Mouse (Mus musculus) gastrocnemius, postnatal 36 days (tissue): ENCODE measurements around the gene Triobp. TPM values are rescaled to one million over a fixed set of nuclear protein-coding genes. Genes with fewer than 3 reads are reported as not detected.
"Not testable (repeated sequence)": the region's sequence is repeated elsewhere in the genome, so short reads cannot be mapped to it uniquely, and the experiment has no call there.

Experiments
- DNase-seq, 2 experiments: peaks; one replicate each; pipeline ENCODE4 v3.0.0; 2022
- intact Hi-C: fragments of 180-260 bp; cut with DNase I; formaldehyde crosslinking; loops from one replicate; pipeline ENCODE4 v1.15.1; 2025
- total RNA-seq, 2 experiments: library from RNA; stranded (reverse); gene quantifications; 2 replicates each; pipeline ENCODE4 v1.2.3; 2021

Gene Triobp
- total RNA-seq, 2 experiments from 2014 or later: 35.6 to 42.3 TPM

DNA sequence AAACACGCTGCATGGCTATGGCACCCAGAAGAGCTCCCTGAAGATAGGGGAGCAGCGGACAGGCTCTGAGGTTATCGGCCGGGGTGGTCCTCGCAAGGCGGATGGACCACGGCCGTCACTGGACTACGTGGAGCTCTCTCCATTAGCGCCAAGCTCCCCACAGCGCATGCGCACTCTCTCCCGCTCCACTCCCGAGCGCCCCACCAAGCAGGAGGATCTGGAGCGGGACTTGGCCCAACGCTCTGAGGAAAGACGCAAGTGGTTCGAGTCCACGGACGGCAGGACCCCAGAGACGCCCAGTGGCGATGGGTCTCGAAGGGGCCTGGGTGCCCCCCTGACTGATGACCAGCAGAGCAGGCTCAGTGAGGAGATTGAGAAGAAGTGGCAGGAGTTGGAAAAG lies 45.4 kb downstream of the Triobp start:
- intact Hi-C loops: no loop called here
- DNase-seq: no peak

DNA sequence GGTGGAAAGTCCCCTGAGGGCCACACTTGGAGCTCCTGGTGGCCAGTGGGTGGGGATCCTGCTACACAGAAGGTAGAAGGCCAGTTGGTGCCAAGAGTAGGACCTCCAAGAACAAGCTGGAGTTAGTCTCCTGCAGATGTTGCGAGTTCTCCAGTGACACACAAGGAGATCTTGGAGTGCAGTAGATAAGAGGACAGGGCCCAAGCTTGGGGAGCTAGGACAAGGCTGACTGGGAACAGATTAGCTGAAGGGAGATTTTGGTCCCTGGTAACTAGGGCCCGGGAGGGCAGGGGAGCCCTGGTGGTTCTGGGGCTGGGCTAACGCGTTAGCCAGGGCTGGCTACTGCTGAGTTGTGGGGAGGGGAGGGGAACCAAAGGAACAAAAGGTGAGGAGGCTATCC lies 48.4 kb downstream of the Triobp start:
- no peak for DNase-seq
- intact Hi-C loops: no loop called here

DNA sequence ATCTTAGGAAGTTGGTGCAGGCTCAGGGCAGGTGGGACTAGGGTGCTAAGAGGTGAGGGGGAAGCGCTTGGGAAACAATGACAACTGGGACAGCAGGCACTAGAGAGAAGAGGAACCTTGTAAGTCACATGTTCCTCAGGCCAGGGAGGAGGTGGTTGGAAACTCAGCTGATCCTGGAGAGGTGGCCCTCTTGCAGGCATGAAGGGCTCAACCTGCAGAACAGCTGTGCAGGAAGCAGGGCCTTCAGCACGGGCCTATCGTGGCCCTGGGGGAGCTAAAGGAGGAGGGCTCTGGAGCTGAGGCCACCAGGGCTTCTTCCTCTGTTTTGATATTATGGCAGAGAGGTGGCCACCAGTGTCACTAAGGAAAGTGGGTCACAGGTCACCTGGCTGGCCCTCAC lies 49.1 kb downstream of the Triobp start:
- no peak for DNase-seq
- intact Hi-C loops: no loop called here

DNA sequence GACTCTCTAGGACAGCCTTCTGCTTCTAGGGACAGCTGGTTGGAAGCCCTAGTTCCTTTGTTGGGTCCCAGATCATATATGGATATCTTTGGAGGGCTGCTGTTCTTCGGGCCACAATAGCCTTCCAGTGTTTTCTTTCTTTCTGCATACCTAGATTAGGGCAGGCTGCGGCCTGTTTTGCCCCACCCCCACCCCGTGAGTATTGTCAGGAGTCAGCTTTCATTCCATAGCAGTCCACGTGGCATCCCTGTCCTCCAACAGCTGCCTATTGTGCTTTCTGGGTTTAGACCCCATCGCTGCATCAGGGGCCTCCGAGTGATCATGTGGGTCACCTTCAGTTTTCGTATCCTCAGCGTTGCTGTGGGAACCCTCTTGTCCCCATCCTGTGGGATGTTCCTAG lies 50.8 kb downstream of the Triobp start:
- intact Hi-C loops: no loop called here
- DNase-seq: no peak

DNA sequence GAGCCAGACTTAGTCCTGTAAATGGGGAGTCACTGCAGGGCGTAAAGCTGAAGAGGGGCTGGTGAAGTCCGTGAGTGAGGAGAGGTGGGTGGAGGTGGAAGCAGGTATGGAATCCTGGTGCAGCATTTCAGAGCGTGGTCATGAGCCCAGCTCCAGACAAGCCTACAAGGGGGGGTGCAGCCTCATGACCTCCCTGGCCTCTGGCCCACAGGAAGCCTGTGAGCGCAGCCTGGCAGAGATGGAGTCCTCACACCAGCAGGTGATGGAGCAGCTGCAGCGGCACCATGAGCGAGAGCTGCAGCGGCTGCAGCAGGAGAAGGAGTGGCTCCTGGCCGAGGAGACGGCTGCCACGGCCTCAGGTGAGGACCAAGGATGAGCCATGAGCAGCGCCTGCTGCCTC lies 52.1 kb downstream of the Triobp start:
- DNase-seq: no peak
- intact Hi-C loops: no loop called here

DNA sequence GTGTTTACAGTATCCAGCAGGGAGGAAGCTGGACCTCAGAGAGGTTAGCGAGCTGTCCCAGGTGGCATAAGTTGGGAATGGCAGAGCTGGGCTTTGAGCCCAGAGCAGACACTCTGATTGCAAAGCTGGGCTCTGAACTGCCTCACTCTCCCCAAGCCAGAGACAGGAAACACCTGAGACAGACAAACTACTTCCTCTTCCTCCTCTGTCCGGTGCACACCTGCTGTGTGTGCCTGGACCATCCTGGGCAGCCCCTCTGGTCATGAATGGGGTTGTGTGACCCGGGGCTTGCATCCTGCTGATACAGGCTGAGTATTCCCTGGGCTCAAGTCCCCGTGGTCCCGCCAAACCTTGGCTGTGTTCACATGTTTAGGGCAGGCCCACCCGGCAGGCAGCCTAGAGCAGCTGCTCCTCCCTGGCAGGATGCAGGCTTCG lies 52.9 kb downstream of the Triobp start:
- DNase-seq: no peak
- intact Hi-C loops: no loop called here

DNA sequence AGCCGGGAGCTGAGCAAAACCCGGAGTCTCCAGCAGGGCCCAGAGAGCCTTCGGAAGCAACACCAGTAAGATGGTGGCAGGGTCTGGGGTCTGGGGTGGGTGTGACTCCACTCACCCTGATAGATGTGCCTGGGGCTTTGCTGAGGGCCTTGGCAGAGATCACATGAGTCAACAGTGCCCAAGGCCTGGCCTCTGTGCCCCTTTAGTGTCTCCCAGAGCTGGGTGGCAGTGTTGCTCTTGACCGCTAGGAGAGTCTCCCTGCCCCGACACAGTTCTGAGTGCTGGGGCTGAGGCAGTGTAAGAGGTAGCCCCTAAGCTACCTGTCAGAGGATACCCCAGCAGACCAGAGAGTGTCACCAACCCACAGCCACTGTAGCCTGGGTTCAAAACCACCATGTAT lies 54.0 kb downstream of the Triobp start:
- DNase-seq: no peak
- intact Hi-C loops: no loop called here

DNA sequence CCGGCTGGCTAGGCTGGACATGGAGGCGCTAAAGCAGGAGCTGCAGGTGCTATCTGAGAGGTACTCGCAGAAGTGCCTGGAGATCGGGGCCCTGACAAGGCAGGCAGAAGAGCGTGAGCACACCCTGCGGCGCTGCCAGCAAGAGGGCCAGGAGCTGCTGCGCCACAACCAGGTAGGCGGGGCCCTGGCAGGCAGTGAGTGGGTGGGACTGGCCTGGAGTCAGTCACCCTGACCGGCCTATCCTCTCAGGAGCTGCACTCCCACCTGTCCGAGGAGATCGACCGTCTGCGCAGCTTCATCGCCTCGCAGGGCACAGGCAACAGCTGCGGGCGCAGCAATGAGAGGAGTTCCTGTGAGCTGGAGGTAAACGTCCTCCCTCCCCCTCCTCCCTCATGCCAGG lies 54.5 kb downstream of the Triobp start:
- no peak for DNase-seq
- intact Hi-C loops: no loop called here

DNA sequence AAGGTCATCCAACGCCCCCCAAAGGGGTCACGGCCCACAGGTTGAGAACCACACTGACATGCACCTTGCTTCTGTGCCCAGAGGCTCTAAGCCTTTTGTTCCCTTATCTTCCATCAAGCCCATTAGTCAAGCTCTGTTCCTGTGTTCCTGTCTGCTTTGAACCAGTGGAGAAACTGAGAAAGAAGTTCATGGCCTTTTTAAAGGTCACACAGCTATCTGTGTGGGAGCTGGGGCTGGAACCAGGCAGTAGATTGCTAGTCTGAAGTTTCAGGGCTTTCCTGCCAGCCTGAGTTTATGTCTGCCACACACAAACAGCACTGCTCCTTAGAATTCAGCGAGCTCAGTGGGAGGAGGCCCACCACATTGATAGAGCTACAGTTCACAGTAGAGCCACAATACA lies 55.6 kb downstream of the Triobp start:
- intact Hi-C loops: no loop called here
- no peak for DNase-seq

DNA sequence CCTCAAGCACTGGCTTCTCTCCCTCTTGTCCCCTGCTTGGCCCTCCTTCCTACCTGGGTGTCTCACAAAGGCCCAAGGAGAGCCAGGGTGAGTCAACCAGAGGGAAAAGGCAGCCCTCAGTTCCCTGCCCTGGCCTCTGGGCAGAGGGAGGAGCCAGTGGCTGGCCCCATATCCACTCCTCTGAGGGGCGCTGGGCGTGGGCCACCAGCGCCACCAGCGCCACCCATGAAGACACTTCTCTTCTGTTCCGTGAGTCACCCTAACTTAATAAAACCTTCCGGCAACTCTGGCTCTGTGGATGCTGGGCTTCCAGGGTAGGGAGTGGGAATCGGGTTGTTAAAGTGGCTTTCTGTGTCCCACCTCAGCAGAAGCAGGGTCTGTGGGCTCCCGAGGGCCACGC lies 58.1 kb downstream of the Triobp start:
- intact Hi-C loops: no loop called here
- no peak for DNase-seq

DNA sequence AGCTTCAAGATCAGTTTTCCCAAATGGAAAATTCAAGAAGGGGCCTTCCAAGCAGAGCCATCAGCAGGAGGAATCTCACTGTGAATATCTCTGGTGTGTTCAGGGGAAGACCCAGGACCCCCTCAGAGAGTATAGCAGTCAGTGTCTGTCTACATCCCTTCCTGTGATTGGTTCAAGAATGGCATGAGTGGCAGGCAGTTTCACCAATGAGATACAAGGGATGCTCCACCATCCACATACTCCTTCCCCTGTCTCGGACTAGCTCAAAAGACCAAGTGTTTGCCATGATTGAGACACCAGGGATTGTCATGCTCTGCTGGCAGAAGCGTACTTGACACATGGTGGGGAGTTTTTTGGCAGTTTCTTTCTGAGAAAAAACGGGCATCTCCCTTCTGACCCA lies 59.1 kb downstream of the Triobp start:
- intact Hi-C loops: no loop called here
- DNase-seq: no peak

DNA sequence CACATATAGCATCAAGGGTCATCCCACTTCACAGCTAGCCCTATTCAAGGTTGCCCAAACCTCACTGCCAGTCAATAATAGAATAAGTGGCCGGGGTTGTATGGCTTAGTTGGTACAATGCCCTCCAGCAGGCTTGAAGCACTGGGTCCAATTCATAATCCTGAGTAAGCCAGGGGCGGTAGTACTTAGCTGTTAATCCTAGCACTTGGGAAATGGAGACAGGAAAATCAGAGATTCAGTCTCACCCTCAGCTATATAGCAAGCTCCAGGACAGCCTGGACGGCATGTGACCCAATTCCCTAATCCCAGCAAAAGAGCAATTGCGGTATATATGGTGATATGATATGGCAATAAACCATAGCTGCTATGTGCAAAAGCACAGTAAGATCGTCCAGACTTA lies 59.5 kb downstream of the Triobp start:
- intact Hi-C loops: no loop called here
- DNase-seq: no peak

DNA sequence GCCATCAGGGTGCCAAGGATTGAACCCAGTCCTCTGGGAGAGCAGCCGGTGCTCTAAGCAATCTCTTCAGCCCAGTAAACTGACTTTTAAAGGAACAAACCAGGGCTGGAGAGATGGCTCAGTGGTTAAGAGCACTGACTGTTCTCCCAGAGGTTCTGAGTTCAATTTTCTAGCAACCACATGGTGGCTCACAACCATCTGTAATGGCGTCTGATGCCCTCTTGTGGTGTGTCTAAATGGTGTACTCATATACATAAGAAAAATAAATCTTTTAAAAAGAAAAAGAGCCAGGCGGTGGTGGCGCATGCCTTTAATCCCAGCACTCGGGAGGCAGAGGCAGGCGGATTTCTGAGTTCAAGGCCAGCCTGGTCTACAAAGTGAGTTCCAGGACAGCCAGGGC lies 60.3 kb downstream of the Triobp start:
- DNase-seq, intact Hi-C loops: not testable (repeated sequence)

DNA sequence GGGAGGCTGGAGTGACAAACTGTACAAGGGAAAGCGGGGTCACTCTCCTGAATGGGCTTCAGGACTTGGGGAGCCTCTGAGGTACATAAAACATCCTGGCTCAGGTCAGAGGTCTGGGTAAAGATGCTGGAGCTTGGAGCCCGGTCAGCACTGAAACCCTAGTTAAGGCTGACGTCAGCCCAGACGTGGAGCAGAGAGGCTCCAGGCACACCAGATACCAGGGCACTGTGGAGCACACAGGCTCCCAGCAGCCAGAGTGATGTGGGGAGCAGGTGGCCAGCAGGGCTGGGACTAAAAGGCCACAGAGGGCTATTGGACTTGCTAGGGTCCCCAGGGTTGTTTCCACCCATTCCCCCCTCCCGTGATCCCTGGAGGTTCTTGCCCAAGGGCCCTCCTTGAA lies 62.2 kb downstream of the Triobp start:
- no peak for DNase-seq
- intact Hi-C loops: no loop called here

DNA sequence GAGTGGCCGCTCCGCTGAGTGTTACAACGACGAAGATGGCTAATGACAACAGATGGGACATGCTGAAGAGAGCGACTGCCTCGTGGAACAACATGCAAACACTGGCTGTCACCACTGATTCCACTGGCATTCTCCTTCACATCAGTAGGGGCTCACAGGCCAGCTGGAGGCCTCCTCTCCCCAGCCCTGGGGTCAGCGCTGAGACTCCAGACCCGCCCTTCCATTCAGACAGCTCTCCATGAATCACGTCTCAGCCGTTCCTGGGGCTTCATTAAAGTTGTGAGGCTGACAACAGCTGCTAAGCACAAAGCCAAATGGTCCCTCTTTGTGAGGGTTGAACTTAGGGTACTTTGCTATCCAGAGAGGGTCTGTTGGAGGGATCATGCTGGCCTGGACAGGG lies 64.0 kb downstream of the Triobp start:
- intact Hi-C loops: no loop called here
- no peak for DNase-seq

DNA sequence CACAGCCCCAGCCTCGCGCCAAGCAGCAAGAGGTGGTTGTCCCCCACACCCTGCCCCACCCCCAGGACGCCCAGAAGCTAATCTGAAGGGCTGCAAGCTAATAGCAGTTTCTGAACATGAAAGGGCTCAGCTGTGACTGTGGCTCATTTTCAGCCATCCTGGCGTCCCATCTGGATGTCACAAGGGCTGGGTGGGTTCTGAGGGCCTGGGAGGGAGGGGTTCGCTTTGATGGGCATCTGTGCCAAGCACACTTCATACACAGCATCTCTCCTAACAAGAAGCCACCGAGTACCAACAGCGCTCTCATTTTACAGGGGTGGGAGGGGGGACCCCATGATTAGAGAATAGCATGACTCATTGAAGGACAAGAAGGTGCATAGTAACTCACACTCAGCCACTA lies 65.9 kb downstream of the Triobp start:
- DNase-seq: no peak
- intact Hi-C loops: no loop called here

DNA sequence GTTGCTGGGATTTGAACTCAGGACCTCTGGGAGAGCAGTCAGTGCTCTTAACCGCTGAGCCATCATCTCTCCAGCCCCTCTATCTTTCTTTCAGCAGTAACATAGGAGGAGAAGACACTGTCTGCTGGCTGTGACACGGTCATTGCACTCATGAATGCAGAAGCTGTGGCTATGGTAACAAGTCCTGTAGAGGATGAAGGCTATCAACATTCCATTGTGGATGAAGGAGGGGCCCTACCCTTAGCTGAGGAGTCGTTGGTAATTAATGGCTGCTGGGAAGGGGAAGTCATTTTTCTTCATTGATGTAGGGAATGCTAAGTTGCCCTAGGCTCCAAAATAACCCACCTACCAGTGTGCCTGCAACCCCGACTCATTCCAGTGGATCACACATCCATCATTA lies 70.7 kb downstream of the Triobp start:
- intact Hi-C loops: no loop called here
- DNase-seq: no peak

DNA sequence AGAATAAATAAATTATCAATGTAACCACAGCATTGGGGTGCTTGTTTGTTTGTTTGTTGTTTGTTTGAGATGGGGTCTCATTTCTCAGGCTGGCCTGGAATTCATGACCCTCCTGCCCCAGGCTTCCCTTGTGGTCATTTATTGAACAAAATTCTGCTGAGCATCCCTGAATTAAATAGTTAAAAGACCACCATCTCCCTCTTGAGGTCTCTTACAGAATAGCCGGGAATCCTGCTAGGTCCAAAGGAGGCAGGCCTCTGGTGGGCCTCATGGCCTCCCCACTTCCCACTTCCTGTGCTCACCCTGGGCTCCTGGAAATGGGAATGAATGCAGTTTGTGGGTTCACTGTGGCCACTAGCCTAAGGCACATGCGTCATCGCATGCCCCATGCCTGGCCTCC lies 71.4 kb downstream of the Triobp start:
- DNase-seq: no peak
- intact Hi-C loops: no loop called here

DNA sequence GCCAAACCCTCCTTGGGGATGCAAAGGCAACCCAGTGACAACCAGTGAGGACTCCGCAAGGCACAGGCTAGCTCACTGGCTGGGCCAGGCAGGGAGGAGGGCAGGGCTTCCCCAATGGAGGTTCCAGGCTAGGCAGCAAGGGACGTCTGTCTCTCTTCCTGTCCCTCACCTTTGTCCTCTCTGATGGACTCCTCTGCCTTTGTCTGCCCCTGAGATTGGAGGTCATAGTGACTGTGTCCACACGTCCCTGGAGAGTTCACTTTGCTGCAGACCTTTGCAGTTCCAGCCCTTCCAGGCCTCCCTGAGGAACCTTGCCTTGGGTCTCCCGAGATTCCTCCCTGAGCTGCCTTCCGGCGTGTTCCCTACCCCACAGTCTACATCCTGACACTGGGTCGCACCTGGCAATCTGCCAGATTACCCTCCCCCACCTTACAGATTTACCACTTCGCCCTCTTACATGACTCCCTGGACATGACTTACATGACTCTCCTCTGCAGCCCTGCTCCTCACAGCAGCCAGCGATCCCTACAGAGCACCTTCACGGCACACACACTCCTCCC lies 75.2 kb downstream of the Triobp start:
- intact Hi-C loops: no loop called here
- DNase-seq: no peak

DNA sequence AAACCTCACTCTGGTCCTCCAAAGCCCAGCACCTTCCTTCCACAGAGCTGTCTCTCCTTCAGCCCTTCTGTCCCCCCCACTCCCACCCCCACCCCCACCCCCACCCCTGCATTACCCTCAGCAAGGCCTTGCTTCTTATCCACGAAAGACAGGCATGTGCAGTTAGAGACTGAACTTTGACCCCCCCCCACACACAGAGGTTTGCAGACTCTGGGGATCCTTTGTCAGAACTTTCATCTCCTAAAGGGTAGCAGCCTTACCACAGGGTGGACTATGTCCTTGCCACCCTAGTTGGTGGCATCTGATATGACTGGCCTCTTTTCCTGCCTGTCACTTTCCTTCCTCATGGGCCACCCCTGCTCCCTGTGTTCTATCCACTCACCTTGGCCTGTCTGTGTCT lies 75.8 kb downstream of the Triobp start:
- no peak for DNase-seq
- intact Hi-C loops: no loop called here

DNA sequence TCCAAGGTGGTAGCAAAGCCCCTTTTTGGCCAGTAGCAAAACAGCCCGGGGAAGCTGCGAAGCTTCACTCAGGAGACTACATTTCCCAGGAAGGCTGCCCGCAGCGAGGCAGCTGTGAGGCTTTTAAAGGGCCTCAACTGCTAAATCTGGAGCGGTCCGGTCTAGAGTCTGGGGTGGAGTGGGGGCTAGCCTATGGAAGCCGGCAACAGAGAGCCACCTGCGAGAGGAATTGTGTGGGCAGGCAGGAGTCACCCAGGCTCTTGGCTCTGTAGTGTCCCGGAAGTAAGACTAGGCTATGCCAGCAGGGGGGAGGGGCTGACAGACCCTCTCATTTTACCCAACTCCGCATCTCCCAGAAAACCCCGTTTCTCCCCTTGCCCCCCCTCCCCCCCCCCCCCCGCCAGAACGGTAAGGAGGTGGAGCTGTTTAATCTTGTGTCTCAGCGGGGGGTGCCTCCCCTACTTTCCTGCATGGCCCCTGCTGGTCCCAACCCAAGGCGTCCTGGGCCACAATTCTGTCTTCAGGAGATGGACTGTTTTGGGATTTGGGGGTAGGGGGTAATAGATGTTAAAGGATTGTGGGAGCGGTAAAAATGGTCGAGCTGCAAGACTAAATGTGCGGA lies 78.3 kb downstream of the Triobp start:
- no peak for DNase-seq
- intact Hi-C loops: no loop called here

DNA sequence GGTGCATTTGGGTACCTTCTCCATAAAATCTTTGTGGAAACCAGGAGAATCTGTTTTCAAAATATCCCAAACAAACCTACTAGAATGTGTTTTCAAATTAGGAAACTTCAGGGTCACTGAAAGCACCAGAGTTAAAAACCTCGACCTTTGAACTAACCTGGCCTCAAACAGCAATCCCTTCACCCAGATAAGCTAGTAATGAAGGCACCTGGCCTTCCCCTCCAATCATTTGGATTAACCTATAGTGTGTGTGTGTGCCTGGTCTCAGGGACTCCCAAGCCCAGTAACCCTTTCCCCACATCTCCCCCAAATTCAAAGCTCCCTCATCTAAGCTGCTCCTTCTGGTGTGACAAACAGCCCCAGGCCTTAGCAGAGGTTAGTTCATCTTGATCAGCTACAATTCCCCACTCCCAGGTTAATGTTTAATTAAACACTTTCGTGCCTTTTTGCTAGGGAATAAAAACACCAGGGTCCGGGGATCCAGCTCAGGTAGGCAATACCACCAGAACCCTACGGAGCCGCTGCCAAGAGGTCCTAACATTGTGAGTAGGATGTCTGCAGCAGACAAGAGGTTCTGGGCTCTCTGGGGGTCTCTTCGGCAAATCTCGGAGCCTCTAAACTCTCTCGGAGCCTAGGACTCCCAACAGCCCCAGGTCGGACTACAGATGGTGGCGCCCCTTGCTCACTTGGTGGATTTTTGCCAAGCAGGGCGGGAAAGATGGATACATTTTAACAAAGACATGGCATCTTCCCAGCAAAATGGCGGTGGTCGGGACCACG lies 79.2 kb downstream of the Triobp start:
- intact Hi-C loops: no loop called here

More for the DNA sequence above, 79.2 kb downstream of the Triobp start:
- no peak for DNase-seq
